Mouse (Mus musculus) T-helper 17 cell (primary cell): ENCODE data around the gene Ptprn2.

Source experiments
- in situ Hi-C, 2 experiments: fragments of 300-600 bp; cut with MboI, MseI; formaldehyde crosslinking; loops; 1 replicate in 1 of 2; 2 replicates in 1 of 2; pipeline ENCODE4 v1.15.1; 2025; ENCODE audit warnings: high pct_unique_total_duplicates in 2 of 2

The Ptprn2 gene

GRCm38 (mm10) chr12:116485591-116486403 lies at the start of gene Ptprn2:
TSS of gene Ptprn2 (plus strand) at chr12:116485720.
- in situ Hi-C loops = no loop called here

DNA sequence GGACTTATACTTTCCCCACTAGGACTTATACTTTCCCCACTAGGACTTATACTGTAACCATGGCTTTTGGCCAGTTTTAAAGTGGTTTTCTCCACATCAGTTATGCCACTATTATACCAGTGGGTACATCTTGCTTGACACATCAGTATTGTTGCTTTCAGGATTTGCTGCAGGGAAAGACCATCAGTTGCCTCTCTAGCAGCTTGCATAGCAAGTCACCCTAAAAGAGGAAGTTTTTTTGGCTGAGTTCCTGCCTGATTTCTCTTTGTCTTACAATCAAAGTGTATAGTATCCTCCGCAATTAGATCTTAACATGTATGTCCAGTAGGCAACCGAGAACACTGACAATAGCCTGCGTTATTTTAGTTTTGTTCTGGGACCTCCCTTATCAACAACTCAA lies 49.4 kb upstream of the Ptprn2 start:
- in situ Hi-C loops = no loop called here

GRCm38 (mm10) chr12:116438591-116438990 lies 46.9 kb upstream of the Ptprn2 start:
- in situ Hi-C loops = no loop called here

DNA sequence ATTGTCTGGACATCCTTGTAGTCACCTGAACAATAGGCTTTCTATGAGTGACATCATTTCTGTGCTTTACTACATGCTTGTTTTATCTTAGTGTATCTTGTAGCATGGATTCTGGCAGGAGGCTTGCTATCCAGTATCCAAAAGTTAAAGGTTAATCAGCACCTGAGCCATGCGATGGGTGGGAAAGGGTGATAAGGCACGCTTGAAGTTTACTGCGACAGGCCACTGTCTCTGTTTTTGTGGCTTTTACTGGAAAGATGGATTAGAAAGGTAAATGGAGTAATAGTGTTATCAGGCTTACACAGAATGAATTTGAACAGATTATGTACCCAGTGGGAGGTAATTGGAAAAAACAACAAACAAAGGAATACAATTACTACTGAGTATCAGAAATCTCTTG lies 43.3 kb upstream of the Ptprn2 start:
- in situ Hi-C loops = no loop called here

GRCm38 (mm10) chr12:116449536-116449935 lies 36.0 kb upstream of the Ptprn2 start:
- in situ Hi-C loops = no loop called here

GRCm38 (mm10) chr12:116460379-116461065 lies 25.0 kb upstream of the Ptprn2 start:
- in situ Hi-C loops = no loop called here

DNA sequence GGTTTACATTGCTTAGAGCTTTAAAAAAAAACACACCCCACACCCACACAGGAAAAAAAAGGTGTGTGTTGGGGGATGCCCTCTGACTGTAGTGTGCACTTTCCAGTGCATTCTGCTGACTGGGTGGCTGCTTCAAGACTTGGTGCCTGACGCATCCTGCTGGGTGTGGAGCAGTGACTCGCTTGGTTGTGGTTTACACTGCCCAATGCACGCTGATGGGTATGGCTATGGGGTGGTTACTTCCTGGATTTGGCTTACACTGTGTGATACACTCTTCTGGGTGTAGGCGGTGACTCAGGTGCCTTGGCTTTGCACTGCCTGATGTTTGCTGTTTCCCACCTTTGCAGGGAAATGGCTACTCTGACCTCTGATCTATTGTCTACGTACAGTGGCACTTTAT lies 18.5 kb upstream of the Ptprn2 start:
- in situ Hi-C loops = no loop called here

DNA sequence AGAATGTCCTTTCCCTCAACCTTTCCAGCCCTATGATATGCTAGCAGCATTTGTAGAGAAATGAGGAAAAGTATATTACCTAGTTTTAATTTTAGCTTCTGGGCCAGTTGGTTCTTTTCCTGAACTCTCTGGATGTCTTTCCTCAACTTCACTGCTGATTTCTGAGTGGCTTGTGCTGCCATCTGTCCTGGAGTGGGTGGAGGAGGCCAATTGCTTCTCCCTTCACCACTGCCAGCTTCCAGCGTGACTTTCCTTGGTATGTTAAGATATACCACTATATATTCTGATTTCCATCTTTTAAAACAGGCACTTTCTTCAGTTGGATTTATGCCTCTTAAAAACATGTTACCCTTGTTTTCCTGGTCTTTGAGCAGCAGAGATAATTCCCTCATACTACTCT lies 17.2 kb upstream of the Ptprn2 start:
- in situ Hi-C loops = no loop called here

DNA sequence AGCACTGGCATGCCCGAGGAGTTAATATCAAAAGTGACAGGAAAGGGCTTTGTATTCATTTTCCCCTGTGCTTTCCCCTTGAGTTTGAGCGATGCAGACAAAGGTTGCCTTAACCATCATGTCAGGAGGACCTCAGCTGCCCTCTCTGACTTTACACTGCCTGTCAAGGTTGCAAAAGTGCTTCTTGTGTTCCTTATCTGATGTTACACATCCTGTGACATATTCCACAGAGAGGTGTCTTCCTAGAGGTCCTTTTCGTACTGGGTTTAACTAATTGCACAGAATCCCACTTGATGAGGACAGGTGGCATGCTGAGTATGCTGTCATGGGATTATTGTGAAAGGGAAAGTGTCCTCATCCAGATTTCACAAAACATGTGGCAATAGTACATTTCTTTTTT lies 16.4 kb upstream of the Ptprn2 start:
- in situ Hi-C loops = no loop called here

DNA sequence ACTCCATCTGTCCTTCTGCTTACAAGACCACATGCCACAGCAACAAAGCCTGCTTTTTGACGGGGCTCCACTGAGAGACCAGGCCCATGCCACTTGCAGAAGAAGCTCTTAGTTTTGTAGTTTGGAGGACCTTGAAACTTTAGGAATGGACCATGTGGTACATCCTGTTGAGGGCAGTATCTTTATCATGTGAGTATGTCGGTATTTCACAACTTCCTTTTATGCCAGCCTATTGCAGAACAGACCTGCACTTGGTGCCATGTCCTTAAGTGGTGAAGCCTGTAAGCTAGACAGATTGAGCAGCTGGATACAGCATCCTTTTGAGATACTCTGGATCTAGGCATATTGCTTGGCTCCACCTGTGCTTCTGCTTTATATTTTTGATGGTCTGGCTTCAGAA lies 12.3 kb upstream of the Ptprn2 start:
- in situ Hi-C loops = no loop called here

GRCm38 (mm10) chr12:116473761-116474160 lies 11.8 kb upstream of the Ptprn2 start:
- in situ Hi-C loops = no loop called here

DNA sequence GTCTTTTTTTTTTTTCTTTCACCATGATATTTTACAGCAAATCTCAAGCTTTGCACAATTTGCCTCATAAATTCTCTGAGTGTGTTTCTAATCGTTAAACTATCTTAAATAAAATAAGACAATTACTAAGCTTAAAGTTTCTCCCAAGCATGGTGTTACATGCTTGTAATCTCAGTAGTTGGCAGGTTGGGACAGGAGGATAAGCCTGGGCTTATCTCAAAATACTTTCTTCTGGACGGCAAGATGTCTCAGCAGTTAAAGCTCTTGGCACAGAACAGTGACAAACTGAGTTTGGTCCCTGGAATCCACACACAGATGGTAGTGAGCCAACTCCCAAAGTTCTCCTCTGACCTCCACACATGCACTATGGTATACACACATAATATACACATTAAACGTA lies 10.8 kb upstream of the Ptprn2 start:
- in situ Hi-C loops = no loop called here

GRCm38 (mm10) chr12:116478771-116479170 lies 6.7 kb upstream of the Ptprn2 start:
- in situ Hi-C loops = no loop called here

- in situ Hi-C loops = no loop called here
Measured at GRCm38 (mm10) chr12:116481921-116482320, 3.6 kb upstream of the Ptprn2 start.

DNA sequence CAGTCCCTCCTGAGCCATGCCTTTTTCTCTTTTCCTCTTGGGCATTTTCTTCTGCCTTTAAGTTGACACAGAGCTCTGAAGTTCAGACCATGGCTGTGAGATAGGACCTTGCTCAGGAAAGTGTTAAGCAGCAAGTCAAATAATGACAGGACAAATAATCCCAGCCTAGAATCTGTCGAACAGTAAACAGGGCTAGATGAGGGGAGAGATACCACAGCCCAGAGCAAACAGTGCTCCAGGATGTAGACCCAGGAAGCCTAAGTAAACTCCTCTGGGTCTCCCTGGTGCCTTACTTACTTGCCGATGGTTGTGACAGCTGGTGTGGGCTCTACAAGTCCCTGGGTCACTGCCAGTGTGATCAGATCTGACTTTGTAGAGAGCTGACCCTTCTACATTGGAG lies 1.9 kb upstream of the Ptprn2 start:
- in situ Hi-C loops = no loop called here

DNA sequence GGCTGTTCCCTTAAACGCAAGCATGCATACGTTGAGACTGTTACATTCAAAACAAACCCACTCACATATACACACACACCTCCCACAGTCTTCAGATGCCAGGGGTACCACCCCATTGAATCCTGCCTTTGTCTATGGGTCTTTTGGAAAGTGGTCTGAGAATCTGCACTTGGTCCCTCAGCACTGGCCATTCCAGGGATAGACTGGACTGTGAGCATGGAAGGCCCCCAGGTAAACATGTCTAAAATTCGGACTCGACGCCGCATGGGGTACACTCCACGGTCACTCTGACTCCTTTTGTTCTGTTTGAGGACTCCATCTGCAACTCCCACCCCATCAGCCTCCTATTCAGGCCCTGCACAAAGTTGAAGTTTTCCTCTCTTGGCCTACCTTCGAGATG lies 529 bp upstream of the Ptprn2 start:
- in situ Hi-C loops = no loop called here

DNA sequence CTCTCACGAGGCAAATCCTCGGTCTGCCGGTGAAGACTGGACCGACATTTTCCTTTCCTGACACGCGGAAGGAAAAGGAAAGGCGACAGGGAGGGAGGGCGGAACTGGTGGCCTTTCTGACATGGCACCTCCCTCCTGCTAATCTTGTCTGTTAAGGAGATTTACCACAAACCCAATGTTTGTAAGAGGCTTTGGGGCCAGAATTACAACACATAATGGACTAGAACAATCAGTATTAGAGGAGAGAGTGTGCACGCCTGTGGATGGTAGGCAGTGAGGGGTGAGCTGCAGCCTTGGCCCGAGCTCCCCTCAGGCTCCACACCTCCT lies 847 bp downstream of the Ptprn2 start:
- in situ Hi-C loops = no loop called here

- in situ Hi-C loops = no loop called here
Measured at GRCm38 (mm10) chr12:116488836-116489235, 3.3 kb downstream of the Ptprn2 start.

DNA sequence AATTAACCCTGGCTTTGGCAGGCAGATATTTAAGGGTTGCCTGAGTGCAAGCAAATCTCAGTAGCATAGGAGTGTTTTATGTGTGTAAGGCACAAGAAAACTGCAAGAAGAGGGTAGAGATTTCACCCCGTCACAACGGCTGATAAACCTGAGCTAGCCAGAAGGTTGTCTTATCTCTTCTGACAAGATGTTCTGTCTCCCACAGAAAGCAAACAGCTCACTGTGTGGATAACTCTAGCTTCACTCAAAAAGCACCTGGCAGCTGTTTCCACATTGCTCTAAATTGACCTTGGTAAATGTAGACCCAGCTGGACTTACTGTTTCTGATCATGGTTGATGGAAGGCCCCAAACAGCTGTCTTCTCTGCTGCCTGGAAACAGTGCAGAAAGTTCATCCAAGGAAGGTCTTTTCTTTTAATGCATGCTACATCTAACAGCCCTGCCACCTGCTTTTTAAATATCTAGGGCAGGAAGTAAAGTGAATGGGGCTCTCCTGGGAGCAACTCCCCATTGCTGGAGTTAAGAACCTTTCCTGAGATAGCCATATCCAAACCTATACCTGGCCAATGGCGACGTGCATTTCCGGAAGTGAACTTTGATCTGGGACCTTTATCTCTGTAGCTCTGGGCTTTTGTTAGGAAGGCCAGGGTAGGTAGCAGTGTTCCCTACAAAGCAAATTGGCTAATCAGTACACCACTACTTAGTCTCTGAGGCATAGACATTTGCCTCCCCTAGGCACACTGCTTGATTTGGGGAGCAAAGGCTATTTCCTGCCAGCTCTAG lies 5.2 kb downstream of the Ptprn2 start:
- in situ Hi-C loops = no loop called here

GRCm38 (mm10) chr12:116498666-116499065 lies 13.1 kb downstream of the Ptprn2 start:
- in situ Hi-C loops = no loop called here

DNA sequence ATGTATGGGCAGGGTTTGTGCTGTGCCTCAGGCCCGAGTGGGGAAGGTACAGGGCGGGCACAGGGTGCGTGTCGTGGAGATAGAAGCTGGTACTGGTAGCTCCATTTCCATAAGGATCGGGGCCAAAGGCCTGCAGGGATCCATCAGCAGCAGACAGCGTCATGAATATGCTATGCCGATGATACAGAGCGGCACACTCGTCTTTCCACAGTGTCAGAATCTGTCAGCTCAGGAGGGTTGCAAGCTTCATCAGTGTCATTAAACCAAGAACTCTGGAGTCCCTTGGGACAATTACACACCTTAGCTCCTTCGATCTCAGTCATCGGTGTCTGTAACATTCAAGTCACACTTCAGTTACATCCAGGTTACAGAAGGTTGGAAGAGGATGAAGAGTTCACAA lies 15.1 kb downstream of the Ptprn2 start:
- in situ Hi-C loops = no loop called here

DNA sequence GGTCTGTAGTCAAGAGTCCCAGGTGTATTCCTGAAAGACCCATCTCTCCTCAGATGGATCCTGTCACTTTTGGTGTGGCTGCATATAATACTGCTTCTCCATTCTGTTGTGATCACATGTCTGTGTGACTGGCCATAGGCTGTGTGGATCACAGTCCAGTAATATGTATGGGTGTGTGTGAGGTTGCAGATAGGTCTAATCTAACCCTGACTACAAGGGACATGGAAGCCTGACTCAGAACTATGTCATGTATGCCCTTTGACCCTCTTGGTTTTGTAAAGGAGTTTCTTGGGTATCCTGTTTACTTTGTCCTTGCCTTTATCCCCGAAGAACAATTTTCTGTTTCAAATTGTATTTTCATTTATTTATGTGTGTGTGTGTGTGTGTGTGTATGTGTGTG lies 27.0 kb downstream of the Ptprn2 start:
- in situ Hi-C loops = loop anchor here in 1 of 2 experiments (10.0 kb wide), 1 partner anchor 1478 kb away; no protein-coding TSS in a partner anchor
